Mouse (Mus musculus) ES-Bruce4 (cell line): ENCODE results near the gene Rnf111.

Source experiments
- CTCF ChIP-seq: IDR thresholded peaks from one replicate; pipeline ENCODE4 v1.8.1; 2011; ENCODE audit warnings: low read depth, low read length
- EP300 ChIP-seq: IDR thresholded peaks from 2 replicates; pipeline ENCODE4 v1.6.1; 2011; ENCODE audit warnings: low read depth, low read length; ENCODE audit not compliant: insufficient read depth

DNA sequence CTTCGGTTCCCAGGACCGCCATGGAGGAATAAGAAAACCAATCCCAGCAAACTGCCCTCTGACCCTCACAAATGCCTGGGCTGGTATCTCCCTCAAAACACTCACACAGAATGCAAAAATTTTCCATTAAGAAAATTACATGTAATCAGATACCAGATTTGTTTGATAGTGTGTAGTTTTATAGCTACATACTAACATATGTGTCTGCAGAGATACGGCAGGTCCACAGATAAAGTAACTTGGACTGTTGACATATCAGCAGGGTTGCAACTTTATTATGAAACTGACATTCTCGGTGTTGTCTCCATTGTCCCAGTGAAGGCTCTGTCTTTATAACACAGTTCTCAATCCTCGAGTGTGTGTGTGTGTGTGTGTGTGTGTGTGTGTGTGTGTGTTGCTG lies 112.5 kb downstream of the Rnf111 start:
- TF ChIP-seq CTCF (no peak), EP300 (no peak)
